Mouse (Mus musculus) stomach, postnatal 0 days (tissue): Measurements from ENCODE around the gene Tlr8.

Source experiments
- CTCF ChIP-seq: IDR thresholded peaks from 2 replicates; pipeline ENCODE4 v1.5.1; 2016; ENCODE audit warnings: antibody characterized with exemption, low read depth, mild to moderate bottlenecking, moderate library complexity
- EP300 ChIP-seq: optimal IDR thresholded peaks from 2 replicates; pipeline ENCODE3; 2016; ENCODE audit warnings: antibody characterized with exemption

GRCm38 (mm10) chrX:167205813-167206520 lies 58.2 kb downstream of the Tlr8 start:
- TF ChIP-seq CTCF, result no peak
- peak; percentile 14 for TF ChIP-seq EP300
